Mouse (Mus musculus) C2C12 (cell line): ENCODE data around the gene Taok2. TPM values are rescaled to one million over a fixed set of nuclear protein-coding genes. Genes with fewer than 3 reads are reported as not detected.

Experiments used
- H3K27me3 ChIP-seq: one replicate; pipeline ENCODE4 v1.6.1; 2011; ENCODE audit not compliant: control insufficient read depth, insufficient read depth, insufficient read length
- H3K36me3 ChIP-seq: one replicate; pipeline ENCODE4 v1.6.1; 2011; ENCODE audit not compliant: control insufficient read depth, insufficient read depth
- H3K4me3 ChIP-seq: one replicate; pipeline ENCODE4 v1.5.1; 2011; ENCODE audit warnings: mild to moderate bottlenecking, control low read depth; ENCODE audit not compliant: poor library complexity, insufficient read depth, severe bottlenecking
- H3K79me2 ChIP-seq: one replicate; pipeline ENCODE4 v1.6.1; 2011; ENCODE audit not compliant: control insufficient read depth, insufficient read depth
- H3K79me3 ChIP-seq: one replicate; pipeline ENCODE4 v1.6.1; 2011; ENCODE audit warnings: low read depth, control low read depth
- H3ac ChIP-seq: one replicate; pipeline ENCODE3; 2011; ENCODE audit warnings: low read depth; ENCODE audit not compliant: control insufficient read depth, insufficient read length
- CEBPB ChIP-seq: IDR thresholded peaks from one replicate; pipeline ENCODE4 v1.6.1; 2011; ENCODE audit warnings: low read depth, mild to moderate bottlenecking, control low read depth, moderate library complexity
- CTCF ChIP-seq: IDR thresholded peaks from one replicate; pipeline ENCODE4 v1.5.1; 2011; ENCODE audit not compliant: control insufficient read depth, insufficient read depth, insufficient read length
- FOSL1 ChIP-seq: IDR thresholded peaks from one replicate; pipeline ENCODE4 v1.8.0; 2011; ENCODE audit warnings: mild to moderate bottlenecking, low read length; ENCODE audit not compliant: poor library complexity, insufficient read depth, severe bottlenecking
- MAX ChIP-seq: IDR thresholded peaks from one replicate; pipeline ENCODE4 v1.6.1; 2011; ENCODE audit warnings: mild to moderate bottlenecking, control low read depth
- MYOD1 ChIP-seq: IDR thresholded peaks from one replicate; pipeline ENCODE4 v1.6.1; 2011; ENCODE audit warnings: low read depth; ENCODE audit not compliant: control insufficient read depth, insufficient read length
- MYOG ChIP-seq: IDR thresholded peaks from one replicate; pipeline ENCODE4 v1.6.1; 2011; ENCODE audit not compliant: control insufficient read depth, insufficient read length; ENCODE audit errors: extremely low read depth
- USF1 ChIP-seq: IDR thresholded peaks from one replicate; pipeline ENCODE4 v1.6.1; 2011; ENCODE audit warnings: low read depth, mild to moderate bottlenecking, control low read depth, moderate library complexity
- polyA plus RNA-seq: library from polyadenylated mRNA; unstranded; fragments of >200 nt; fragmentation: generic; extraction: Trizol; gene quantifications from one replicate; pipeline ENCODE4 v1.2.1, GENCODE M21; 2012; ENCODE audit warnings: missing spikeins

The Taok2 gene
- polyA plus RNA-seq, 1 experiment, result 27.9 TPM

DNA sequence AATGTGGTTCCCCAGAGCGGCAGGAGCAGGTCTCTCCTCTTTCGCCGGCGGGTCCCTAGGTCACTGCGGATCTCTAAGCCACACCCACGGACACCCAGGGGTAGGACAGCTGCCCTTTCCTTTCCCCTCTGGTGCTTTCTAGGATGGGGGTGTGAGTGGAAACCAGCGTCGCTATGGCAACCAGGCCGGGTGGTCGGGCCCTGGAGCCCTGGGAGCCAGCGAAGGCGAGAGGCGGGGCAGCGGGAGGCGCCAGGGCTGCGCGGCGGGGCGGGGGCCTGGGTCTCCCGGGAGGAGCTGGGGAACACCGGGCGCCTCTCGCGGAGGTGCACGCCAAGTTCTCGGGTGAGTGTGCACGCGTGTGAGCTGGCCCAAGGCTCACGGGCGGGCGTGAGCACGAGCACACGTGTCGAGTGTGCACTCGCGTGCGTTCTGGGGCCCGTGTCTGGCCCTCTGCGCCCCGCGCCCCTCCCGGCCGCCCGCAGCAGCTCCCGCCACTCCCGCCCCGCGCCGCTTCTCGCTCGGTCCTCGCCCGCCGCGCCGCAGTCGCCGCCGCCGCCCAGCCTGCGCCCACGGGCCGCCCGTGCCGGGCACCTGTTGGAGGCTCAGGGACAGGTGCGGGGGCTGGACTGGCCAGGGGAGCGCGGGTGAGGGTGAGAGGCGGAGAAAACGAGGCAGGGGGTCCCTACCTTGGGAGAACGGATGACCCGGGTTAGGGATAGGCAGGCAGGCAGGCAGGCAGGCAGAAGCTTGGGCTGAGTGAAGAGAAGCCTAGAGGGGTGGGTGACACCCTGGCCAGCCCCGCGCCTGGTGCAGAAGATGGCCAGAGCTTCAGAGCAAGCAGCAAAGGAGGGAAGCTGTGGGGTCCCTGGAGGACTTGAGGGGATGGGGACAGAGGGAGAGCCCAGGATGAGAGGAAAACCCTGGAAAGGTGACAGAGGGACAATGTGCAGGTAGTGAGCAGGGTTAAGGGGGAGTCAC lies 36.8 kb downstream of the Taok2 start:
- no peak overlapping the region for H3K4me3 ChIP-seq
- H3K27me3 ChIP-seq, result peaks cover 42% of the 10 kb centered on the region
- peak overlapping the region; percentile 13 for H3ac ChIP-seq

DNA sequence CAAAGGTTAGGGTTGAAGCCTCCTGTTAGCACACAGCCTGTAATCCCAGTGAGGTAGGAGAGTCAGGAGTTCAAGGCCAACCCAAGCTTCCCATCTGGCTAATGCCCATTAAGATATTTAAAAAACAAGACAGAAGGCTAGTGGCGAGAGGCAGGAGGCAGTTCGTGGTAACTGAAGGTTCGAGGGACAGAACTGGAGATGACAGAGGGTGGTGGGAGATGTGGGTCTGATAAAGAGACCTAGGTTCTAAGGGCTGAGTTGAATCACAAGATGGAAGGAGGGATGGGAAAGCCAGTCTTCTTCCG lies 37.4 kb downstream of the Taok2 start, which contains the start of gene Doc2a:
Gene Doc2a, plus strand, starts transcription at position 301 of the 305 bp plus-strand sequence.
- Histone ChIP-seq H3K79me3 (no peaks in the 10 kb centered on the region), H3K36me3 (no peaks in the 10 kb centered on the region), H3ac (peak within 1 kb of the TSS; percentile 13), H3K79me2 (no peaks in the 10 kb centered on the region), H3K27me3 (peaks cover 45% of the 10 kb centered on the region), H3K4me3 (no peak within 1 kb of the TSS)
- no peak for TF ChIP-seq FOSL1
- TF ChIP-seq MYOG, result no peak
- no peak for TF ChIP-seq MAX
- TF ChIP-seq CTCF, result no peak
- no peak for TF ChIP-seq CEBPB
- no peak for TF ChIP-seq MYOD1
- TF ChIP-seq USF1, result no peak

More for the DNA sequence above, 36.8 kb downstream of the Taok2 start:
- TF ChIP-seq CEBPB (no peak), MAX (no peak), CTCF (no peak), MYOD1 (no peak), MYOG (no peak), FOSL1 (no peak), USF1 (no peak)
- H3K36me3 ChIP-seq, result no peaks in the 10 kb centered on the region
- H3K79me2 ChIP-seq, result no peaks in the 10 kb centered on the region
- no peaks in the 10 kb centered on the region for H3K79me3 ChIP-seq

DNA sequence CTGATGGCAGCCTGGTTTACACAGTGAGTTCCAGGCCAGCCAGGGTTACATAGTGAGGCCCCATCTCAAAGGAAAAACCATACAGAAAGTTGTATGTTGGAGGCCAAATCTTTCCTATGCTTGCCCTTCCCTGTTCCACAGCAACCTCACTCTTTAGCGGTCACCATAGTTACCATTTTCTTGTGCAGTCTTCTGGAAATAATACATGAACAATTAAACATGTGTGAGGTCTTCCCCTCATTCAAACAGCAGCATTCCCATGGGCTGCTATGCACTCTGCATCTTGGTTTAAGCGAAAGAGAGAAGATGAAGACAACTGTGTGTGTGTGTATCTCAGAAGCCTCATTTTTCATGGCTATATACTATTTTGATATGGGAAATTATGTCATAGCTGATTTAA lies 39.0 kb downstream of the Taok2 start:
- no peaks in the 10 kb centered on the region for H3K36me3 ChIP-seq
- no peak overlapping the region for H3K4me3 ChIP-seq
- TF ChIP-seq FOSL1 (no peak), CEBPB (no peak), MYOD1 (no peak), USF1 (no peak), MAX (no peak), CTCF (no peak), MYOG (no peak)
- H3K79me2 ChIP-seq, result no peaks in the 10 kb centered on the region
- H3K79me3 ChIP-seq, result no peaks in the 10 kb centered on the region
- peaks cover 55% of the 10 kb centered on the region for H3K27me3 ChIP-seq
- H3ac ChIP-seq, result no peak overlapping the region

DNA sequence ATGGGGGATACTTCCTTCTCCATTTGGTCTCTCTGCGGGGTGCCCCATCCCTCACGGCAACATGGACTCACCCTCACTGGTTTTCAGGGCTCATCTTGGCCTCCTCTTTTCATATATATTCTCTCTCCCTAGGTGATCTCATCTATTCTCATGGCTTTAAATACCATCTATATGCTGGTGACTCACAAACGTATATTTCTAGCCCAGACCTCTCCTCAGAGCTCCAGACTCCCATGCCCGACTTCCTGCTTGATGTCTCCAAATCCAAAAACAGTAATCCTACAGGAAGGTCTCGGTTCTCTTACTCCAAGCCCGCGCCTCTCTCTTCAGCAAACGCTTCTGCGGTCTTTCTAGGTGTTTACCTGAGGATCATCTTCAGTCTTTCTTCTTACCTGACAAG lies 41.2 kb downstream of the Taok2 start:
- H3K79me2 ChIP-seq, result no peaks in the 10 kb centered on the region
- no peak overlapping the region for H3K4me3 ChIP-seq
- peaks cover 46% of the 10 kb centered on the region for H3K27me3 ChIP-seq
- no peaks in the 10 kb centered on the region for H3K79me3 ChIP-seq
- TF ChIP-seq CEBPB (no peak), MYOD1 (no peak), MYOG (no peak), CTCF (no peak), MAX (no peak), USF1 (no peak), FOSL1 (no peak)
- H3ac ChIP-seq, result no peak overlapping the region
- H3K36me3 ChIP-seq, result no peaks in the 10 kb centered on the region

DNA sequence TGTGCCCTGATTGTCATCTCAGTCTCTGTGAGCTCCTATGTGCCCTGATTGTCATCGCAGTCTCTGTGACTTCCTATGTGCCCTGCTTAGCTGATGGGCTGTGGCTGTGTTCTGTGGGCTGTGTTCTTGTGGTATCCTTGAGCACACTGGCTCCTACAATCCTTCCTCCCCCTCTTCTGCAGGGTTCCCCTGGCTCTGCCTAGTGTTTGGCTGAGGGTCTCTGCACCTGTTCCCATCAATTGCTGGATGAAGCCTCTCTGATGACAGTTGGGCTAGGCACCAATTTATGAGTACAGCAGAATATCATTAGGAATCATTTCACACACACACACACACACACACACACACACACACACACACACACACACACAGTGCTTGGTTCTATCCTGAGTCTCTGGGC lies 51.2 kb downstream of the Taok2 start:
- TF ChIP-seq MAX, result no peak
- TF ChIP-seq CTCF, result no peak
- TF ChIP-seq MYOD1, result no peak
- no peak for TF ChIP-seq USF1
- no peak for TF ChIP-seq MYOG
- TF ChIP-seq FOSL1, result no peak
- TF ChIP-seq CEBPB, result no peak
- H3K4me3 ChIP-seq, result no peak overlapping the region
- no peaks in the 10 kb centered on the region for H3K79me2 ChIP-seq
- peaks cover 37% of the 10 kb centered on the region for H3K27me3 ChIP-seq
- H3K36me3 ChIP-seq, result no peaks in the 10 kb centered on the region
- no peak overlapping the region for H3ac ChIP-seq
- H3K79me3 ChIP-seq, result no peaks in the 10 kb centered on the region
